Mouse (Mus musculus) retina, adult 2 months (tissue): ENCODE measurements around the gene Iqcn.

ENCODE experiments used
- DNase-seq: peaks from one replicate; pipeline ENCODE4 v3.0.0-alpha.2; 2012; ENCODE audit warnings: low read depth, low spot score

Iqcn gene

DNA sequence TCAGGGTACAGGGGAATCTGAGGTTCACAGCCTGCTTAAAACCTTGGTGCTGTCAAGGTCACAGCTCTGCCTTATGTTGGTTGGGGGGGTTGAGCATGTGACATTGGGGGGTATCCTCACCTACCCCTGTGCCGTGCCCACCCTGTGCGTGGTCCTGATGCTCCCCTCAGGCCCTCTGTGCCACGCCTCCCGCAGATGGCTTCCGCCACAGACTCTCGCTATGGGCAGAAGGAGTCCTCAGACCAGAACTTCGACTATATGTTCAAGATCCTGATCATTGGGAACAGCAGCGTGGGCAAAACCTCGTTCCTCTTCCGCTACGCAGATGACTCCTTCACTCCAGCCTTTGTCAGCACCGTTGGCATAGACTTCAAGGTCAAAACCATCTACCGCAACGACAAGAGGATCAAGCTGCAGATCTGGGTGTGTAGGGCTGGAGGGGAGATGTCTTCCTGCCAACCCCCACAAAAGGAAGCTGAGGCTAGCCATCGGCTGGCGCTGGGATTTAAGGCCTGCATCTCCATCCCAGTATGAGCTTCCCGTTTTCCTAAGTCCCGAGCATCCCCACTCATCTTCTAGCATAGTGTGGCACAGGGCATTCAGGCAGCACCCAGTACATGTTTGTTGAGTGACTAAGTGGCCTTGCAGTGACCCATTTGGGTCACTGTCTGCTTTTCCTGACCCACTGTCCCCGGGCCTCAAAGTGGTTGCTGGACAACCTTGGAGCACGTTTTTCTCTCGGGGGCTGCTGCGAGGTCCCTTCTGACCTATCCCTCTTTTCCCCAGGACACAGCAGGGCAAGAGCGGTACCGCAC lies 52.6 kb downstream of the Iqcn start:
- DNase-seq: no peak

DNA sequence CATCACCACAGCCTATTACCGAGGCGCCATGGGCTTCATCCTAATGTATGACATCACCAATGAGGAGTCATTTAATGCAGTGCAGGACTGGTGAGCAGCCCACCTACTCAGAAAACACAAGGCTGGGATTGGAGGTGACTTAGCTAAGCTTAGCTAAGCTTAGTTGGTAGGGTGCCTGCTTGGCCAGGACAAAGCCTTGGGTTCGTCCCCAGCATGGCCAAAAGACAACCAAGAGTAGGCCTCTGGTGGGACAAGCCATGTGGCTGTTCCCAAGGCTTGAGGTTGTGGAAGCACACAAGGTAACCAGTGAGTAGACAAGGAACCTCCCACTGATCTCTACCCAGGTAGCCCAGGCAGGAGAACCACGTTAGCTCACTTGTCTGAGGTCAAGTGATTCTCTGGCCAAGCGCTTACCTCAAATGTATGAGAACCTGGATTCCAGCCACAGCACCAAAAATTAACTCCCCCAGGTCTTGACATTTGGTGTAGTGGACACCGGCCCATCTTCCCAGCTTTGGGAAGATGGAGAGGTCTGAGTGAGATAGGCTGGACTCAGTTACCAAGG lies 53.3 kb downstream of the Iqcn start:
- no peak for DNase-seq

DNA sequence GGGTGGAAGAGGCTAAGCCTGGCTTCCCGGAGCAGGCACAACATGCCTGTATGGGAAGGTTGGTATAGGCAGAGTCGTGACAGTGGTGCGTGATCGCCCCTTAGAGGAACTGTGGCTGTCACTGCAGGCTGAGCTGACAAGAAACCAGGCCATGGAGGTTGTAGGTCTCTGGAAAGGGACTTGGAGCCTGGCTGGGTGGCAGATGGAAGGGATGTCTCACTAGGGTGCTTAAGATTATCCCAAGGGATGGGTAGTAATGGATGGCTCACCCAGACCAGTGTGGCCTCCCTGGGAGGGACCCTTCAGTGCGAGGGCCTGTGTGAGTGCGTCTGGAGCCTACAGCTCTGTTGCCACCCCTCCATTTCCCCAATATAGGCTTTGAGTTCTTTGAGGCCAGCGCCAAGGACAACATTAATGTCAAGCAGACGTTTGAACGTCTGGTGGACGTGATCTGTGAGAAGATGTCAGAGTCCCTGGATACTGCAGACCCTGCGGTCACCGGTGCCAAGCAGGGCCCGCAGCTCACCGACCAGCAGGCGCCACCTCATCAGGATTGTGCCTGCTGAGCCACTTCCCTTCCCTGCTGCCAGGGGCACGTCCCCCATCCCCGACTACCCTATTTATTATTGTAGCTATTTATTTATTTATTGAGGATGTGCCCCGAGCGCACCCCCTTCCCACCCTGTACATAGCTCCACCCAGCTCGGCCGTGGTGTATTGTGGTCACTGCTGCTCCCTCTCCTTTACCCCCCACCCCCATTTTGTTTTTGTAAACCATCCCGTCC lies 54.5 kb downstream of the Iqcn start:
- no peak for DNase-seq

DNA sequence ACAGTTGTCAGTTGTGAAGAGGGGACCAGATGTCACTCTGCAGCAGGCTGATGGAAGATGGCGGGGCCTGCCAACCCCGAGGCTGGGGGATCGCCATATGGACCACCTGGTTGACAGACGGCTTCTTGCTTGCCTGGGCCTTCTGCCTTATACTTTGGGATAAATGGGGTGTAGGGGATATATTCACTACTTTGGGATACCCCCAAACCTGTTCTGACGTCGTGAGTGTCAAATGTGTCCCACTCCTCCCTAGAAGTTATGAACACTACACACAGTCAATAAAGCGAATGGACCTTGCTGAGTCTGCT lies 55.0 kb downstream of the Iqcn start:
- no peak for DNase-seq

DNA sequence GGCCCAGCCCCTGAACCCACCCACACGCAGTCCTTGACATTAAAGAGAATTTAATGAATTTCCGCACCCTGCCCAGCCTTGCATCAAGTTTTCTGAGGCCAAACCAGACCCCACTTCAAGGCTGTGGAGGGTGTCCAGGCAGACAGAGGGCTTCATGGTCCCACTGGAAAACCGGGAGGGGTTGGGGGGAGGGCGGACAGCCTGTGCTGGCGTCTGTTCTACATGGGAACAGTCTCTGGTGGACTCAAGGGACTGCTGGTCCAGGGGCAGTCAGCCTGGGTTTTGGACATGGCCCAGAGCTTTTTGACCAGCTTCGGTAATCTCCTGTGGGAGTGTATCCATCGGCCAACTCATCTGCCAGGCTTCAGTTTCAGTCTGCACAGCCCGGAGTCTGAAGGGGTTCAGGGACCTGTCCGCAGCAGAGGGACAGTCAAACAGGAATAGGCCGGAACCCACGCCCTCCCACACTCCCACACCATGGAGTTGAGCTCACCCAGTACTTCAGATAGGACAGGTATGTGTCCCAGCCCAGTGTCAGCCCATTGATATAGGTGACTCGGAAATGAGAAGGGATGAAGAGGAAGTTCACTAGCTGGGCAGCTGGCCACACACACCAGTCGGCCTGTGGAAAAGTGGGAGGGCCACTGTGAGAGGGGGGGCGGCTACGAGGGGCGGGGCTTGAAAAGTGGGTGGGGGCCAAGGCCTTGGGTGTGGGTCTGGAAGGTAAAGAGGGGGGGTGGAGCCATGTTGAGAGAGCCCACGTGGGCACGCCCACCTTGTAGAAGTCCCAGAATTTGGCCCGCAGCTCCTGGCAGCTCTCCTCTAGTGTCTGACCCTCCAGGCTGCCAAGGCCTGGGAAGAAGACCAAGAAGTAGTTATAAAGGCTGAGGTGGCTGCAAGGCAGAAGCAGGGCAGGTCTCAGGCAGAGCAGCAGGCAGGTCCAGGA lies 55.6 kb downstream of the Iqcn start:
- no peak for DNase-seq

DNA sequence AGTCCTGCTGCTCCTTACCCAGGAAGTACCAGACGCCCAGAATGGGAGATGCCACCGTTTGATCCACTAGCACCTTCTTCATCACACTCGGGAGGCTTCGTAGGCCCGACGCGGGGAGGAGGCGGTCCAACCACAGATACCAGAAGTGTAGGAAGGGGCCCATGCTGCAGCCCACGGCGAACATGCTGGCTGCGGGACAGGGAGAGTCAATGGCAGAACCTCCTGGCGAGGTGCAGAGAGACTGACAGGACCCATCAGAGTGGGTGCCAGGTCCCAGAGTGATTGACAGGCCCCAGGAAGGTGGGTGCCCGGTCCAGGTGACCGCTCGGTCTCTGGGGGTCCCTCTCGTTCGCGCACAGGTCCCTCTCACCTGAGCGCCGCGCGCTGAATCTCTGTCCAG lies 57.1 kb downstream of the Iqcn start:
- no peak for DNase-seq

DNA sequence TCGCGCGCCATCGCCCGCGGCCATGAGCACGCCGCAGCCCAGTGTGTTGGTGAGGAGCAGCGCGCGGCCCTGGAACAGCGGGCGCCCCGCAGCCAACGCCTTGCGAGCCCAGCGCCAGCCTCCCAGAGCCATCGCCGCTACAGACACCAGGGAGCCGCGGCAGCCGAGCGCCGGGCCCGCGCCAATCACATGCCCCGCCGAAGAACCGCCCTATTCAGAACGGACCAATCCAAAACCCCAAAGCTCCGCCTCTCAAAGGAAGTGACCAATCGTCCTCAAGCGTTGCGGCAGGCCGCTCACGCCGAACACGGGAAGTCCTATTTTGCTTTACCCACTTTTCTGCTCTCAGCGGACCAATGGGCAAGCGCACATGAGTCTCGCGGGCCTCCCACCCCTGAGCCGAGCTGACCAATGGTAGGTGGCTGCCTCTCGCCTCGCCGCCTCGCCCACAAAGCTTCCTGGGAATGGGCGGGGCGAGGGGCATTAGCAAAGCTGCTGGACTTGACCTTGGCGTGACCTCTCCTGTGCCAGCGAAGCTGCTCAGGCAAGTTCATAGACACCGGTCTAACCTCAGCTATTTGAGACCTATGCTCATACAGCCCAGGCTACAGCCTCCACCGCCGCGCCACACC lies 57.6 kb downstream of the Iqcn start, which contains the start of gene Mpv17l2:
Gene Mpv17l2, minus strand, starts transcription at position 172 of the 632 bp plus-strand sequence.
- DNase-seq: peak; percentile 96

DNA sequence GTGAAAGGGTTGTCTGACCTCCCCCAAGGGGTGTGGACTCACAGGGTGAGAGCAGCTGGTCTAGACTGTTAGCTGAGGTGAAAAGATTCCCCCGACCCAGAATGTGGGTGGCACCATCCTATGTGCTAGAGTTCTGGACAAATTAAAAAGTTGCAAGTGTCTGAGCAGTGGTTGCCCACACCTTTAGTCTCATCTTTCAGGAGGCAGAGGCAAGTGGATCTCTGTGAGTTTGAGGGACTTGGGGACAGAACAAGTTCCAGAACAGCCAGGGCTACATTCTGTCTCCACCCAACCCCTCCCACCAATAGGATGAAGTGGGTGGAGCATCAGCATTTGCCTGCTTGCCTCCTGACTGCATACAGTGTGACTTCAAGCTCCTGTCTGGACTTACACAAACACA lies 58.9 kb downstream of the Iqcn start:
- no peak for DNase-seq

DNA sequence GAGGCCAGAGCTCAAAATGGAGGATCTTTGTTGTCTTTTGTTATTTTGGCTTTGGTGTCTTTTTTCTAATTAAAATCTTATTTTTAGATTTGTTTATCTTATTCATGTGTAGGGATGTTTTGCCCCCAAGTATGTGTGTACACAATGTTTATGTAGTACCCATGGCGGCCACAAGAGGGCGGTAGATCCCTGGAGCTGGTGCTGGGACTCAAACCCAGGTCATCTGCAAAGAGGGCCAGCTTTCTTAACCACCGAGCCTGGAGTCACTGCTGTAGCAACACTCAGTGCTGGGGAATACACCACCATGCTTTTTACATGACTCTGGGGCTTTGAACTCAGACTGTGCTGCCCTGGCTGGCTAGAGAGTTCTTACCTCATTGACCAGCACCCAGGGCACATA lies 60.1 kb downstream of the Iqcn start:
- no peak for DNase-seq

DNA sequence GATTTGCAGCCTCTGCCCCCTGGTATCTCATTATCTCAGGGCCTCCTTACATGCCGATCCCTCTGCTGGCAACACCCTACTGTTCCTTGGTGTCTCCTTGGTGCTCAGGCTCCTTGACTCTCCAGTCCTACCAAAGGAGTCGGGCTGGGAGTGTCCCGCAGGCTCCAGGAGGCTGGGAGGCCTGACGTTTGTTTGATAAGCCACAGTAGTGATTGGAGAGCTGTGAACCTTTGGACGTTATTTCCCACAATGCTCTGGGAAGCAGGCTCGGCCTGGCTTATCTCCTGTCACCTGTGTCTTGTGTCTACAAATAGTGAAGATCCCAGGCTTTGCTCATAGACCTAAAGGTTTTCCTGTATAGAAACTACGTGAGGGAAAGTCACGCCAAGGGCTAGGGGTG lies 60.8 kb downstream of the Iqcn start:
- DNase-seq: no peak

DNA sequence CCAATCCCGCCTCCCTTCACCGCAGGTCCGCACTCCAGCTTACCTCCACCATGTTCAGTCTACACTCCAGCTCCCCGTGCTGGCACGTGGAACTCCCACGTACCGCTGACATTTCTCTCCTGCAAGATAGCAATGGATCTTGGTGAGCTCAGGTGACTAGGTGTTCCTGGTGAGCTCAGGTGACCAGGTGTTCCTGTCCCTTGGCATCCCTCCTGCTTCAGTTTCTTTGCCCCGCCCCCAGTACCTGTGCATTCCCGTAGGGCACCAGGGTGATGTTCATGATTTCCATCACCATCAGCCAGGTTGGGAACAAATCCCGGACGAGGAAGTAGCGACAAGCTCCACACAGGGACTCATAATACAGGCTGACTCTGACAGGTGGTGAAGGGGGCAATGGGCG lies 61.4 kb downstream of the Iqcn start:
- DNase-seq: no peak

DNA sequence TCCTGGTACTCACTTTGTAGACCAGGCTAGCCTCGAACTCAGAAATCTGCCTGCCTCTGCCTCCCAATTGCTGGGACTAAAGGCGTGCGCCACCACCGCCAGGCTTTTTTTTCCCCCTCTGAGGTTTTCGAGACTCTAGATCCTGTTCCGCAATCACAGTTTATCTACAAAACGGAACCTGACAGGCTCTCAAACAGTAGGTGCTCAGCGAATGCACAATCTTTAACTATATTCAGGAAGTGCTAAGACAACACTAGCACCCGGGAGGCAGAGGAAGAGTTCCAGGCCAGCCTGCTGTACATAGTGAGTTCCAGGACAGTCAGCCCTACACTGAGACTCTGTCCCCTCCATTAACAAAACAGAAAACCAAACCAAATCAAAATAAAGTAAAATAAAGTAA lies 62.1 kb downstream of the Iqcn start:
- no peak for DNase-seq

DNA sequence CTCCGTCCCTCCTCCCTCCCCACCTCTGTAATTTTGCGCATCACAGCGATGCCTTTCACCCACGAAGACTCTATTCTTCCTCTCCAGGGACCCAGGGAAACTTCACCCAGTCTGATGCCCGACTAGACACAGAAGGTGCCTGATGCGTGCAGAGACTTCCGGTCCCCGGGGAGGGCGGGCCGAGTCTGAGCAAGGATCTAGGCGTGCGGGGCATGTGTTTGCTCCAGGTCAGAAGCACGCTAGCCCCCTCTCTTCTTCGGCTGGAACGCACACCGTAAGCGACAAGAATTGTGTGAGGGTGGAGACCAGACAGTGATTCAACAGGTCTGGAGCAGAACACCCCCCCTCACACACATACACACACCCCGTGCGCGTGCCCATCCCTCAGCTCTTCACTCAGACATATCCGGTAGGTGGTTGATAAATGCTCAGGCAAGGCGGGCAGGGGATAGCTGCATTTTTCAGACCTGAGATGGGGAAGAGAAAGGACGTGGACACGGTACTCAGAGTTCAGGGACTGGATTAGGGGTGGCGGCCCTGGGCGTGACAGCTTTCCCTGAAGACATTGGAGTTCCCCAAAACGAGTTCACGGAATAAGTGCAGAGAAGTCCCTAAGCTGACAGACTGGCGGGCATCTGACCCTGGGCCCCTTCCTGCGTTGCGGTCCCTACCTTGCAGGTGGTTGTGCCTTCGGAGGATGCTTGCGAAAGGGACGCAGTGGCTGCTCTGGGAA lies 62.7 kb downstream of the Iqcn start:
- DNase-seq: no peak

DNA sequence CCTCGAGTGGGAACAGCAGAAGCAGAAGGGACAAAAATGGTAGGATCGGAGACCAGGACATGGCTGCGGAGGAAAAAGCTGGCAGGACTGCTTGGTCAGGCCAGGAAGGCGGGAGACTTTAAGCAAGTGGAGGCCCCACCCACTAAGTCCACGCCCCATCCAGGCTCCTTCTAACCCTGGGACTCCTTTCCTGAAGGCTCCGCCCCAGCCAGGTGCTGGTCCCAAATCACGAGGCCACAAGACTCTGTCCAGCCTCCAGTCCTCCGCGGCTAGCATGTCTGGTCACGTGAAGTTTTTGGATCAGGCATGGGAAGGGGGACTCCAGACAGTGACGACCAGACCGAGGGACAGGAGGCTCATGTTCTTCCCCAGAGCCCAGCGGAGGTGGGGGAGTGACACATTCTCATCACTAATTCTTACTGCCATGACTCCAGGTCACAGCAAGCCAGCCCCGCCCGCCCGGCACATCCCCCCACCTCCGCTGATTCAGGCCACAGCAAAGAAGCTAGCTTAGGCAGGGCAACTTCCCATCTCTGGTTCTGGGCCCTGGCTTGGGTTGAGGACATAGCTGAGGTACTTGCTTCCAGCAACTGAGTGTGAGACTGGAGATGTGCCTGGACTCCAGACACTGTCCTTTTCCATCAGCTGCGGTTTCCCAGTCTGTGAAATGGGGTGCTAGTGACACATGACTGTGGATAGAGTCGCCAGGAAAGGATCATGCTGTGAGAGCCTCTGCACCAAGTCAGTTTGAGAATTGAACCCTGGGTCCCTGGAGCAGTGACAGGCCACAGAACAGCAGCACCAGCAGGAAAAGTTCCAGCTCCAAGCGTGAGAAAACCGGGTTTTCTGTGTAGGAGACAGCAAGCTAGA lies 63.5 kb downstream of the Iqcn start:
- DNase-seq: no peak
